37 mouse cellular contexts compared by ENCODE assay signal in the genomic region with DNA sequence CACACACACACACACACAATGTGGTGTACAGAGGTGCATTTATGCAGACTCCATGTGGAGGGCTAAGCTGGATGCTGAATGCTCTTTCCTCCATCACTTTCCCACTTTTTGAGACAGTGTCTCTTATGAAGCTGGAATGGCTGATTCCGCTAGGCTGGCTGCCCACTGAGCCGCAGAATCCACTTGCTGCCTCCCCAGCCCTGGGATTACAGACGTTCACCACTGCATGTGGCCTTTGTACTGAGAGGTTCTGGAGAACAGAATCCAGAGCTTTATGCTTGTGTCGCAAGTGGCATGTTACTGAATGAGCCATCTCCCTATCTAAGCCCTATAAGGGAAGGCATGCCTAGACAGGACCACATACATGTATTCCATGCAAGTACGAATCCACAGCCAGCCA. TPM values are rescaled to one million over a fixed set of nuclear protein-coding genes. Genes with fewer than 3 reads are reported as not detected.
"Had no signal": no experiment of that assay in that cellular context is flagged by ENCODE, and none has a peak within 500 bp of the region (broad histone marks: within the 10 kb centered on the region; RNA-seq: fewer than 3 reads in every experiment).

No protein-coding gene starts in this region.

- ATAC-seq: hindbrain, embryonic 16.5 days; hindbrain, postnatal 0 days; inflammation-experienced regulatory T-cells, adult 6 months; intestine, embryonic 15.5 days; intestine, embryonic 16.5 days; intestine, postnatal 0 days had no signal

- DNase-seq: heart, postnatal 10 days; heart, postnatal 14 days; heart, postnatal 36 days; heart, postnatal 4 days; kidney, adult 11 months; kidney, adult 18-20 months; kidney, adult 2 months; kidney, adult 8-10 months; kidney, adult 9 months; kidney, postnatal 10 days; kidney, postnatal 14 days; kidney, postnatal 25 days; kidney, postnatal 36 days; kidney, postnatal 4 days; layer of hippocampus, adult 9-11 months; layer of hippocampus, postnatal 36 days had no signal

RNA-seq across cellular contexts. Expression of a gene that starts 12.9 kb away (rescaled TPM):
- total RNA-seq: heart, postnatal 10 days; heart, postnatal 14 days; heart, postnatal 25 days; heart, postnatal 36 days; heart, postnatal 4 days; hematopoietic stem cell, adult 5-6 weeks; hindbrain, postnatal 0 days had no signal
- polyA plus RNA-seq: heart, embryonic 11.5 days; heart, embryonic 12.5 days; heart, embryonic 13.5 days; heart, embryonic 14.5 days; heart, embryonic 16.5 days; heart, postnatal 0 days; hindbrain, embryonic 10.5 days; hindbrain, embryonic 11.5 days; hindbrain, embryonic 14.5 days; inflammation-experienced regulatory T-cells, adult 6 months; intestine, embryonic 14.5 days; intestine, embryonic 16.5 days; intestine, postnatal 0 days; kidney, embryonic 14.5 days; kidney, embryonic 15.5 days; large intestine, adult 2 months had no signal

RNA-seq across cellular contexts. Expression of a gene that starts 20.8 kb away (rescaled TPM):
- polyA plus RNA-seq: inflammation-experienced regulatory T-cells, adult 6 months had no signal
